Mouse (Mus musculus): ENCODE data around the gene C1ql4. TPM values are rescaled to one million over a fixed set of nuclear protein-coding genes. Genes with fewer than 3 reads are reported as not detected.

C1ql4 gene
- polyA plus RNA-seq, 1 experiment = not detected

GRCm38 (mm10) chr15:99039306-99039705 is 48.3 kb downstream of the C1ql4 start:
- Histone ChIP-seq H3K36me3 (replicated peaks; ENCODE audit: low read length) (peaks cover 50% of the 10 kb centered on the region), H3K9me3 (peaks cover 3% of the 10 kb centered on the region), H3K27me3 (replicated peaks) (peaks cover 13% of the 10 kb centered on the region), H3K4me1 (peaks cover 53% of the 10 kb centered on the region), H3K4me3 (replicated peaks) (no peak overlapping the region)
- no peak for TF ChIP-seq FLI1 (IDR thresholded peaks at IDR 0.05; ENCODE audit: low read length)
- no peak for TF ChIP-seq GATA1 (IDR thresholded peaks at IDR 0.05; ENCODE audit: borderline replicate concordance, low read length)

- no peak overlapping the region for H3K4me3 ChIP-seq (replicated peaks)
These were observed 48.8 kb downstream of the C1ql4 start for GRCm38 (mm10) chr15:99038797-99039196.

GRCm38 (mm10) chr15:99038025-99038424 is 49.6 kb downstream of the C1ql4 start:
- TF ChIP-seq FLI1 (IDR thresholded peaks at IDR 0.05; ENCODE audit: low read length) = no peak
- no peak for TF ChIP-seq GATA1 (IDR thresholded peaks at IDR 0.05; ENCODE audit: borderline replicate concordance, low read length)
- H3K4me1 ChIP-seq = peaks cover 64% of the 10 kb centered on the region

More at GRCm38 (mm10) chr15:99038797-99039196, 48.8 kb downstream of the C1ql4 start:
- peaks cover 52% of the 10 kb centered on the region for H3K36me3 ChIP-seq (replicated peaks; ENCODE audit: low read length)
- H3K27me3 ChIP-seq (replicated peaks) = peaks cover 13% of the 10 kb centered on the region
- TF ChIP-seq GATA1 (IDR thresholded peaks at IDR 0.05; ENCODE audit: borderline replicate concordance, low read length) = no peak
- TF ChIP-seq FLI1 (IDR thresholded peaks at IDR 0.05; ENCODE audit: low read length) = no peak
- H3K4me1 ChIP-seq = peaks cover 56% of the 10 kb centered on the region
- no peaks in the 10 kb centered on the region for H3K9me3 ChIP-seq

GRCm38 (mm10) chr15:99036249-99036905 is 51.2 kb downstream of the C1ql4 start:
- Histone ChIP-seq H3K9me3 (no peaks in the 10 kb centered on the region), H3K4me3 (replicated peaks) (no peak overlapping the region), H3K36me3 (replicated peaks; ENCODE audit: low read length) (peaks cover 63% of the 10 kb centered on the region), H3K27me3 (replicated peaks) (peaks cover 3% of the 10 kb centered on the region), H3K4me1 (peaks cover 73% of the 10 kb centered on the region)
- TF ChIP-seq FLI1 (IDR thresholded peaks at IDR 0.05; ENCODE audit: low read length) (no peak), GATA1 (IDR thresholded peaks at IDR 0.05; ENCODE audit: borderline replicate concordance, low read length) (no peak)

More at GRCm38 (mm10) chr15:99038025-99038424, 49.6 kb downstream of the C1ql4 start:
- peaks cover 13% of the 10 kb centered on the region for H3K27me3 ChIP-seq (replicated peaks)
- H3K36me3 ChIP-seq (replicated peaks; ENCODE audit: low read length) = peaks cover 54% of the 10 kb centered on the region
- no peak overlapping the region for H3K4me3 ChIP-seq (replicated peaks)
- H3K9me3 ChIP-seq = no peaks in the 10 kb centered on the region

GRCm38 (mm10) chr15:99035431-99035830 is 52.2 kb downstream of the C1ql4 start:
- H3K27me3 ChIP-seq (replicated peaks) = no peaks in the 10 kb centered on the region
- TF ChIP-seq FLI1 (IDR thresholded peaks at IDR 0.05; ENCODE audit: low read length) = no peak
- TF ChIP-seq GATA1 (IDR thresholded peaks at IDR 0.05; ENCODE audit: borderline replicate concordance, low read length) = no peak
- H3K4me3 ChIP-seq (replicated peaks) = peak overlapping the region; percentile 11
- H3K36me3 ChIP-seq (replicated peaks; ENCODE audit: low read length) = peaks cover 63% of the 10 kb centered on the region
- no peaks in the 10 kb centered on the region for H3K9me3 ChIP-seq
- peaks cover 69% of the 10 kb centered on the region for H3K4me1 ChIP-seq

Other genes starting within 250 kb of the C1ql4 start
- 11.9 and 17.8 TPM in 2 replicates for gene Kmt2d, start 216.6 kb downstream of the C1ql4 start, polyA plus RNA-seq (2012; ENCODE audit: insufficient read depth, low replicate concordance)
- 0.19 TPM in 1 of 2 replicates, not detected in the other for gene Rhebl1, start 193.3 kb downstream of the C1ql4 start, polyA plus RNA-seq (2012; ENCODE audit: insufficient read depth, low replicate concordance)
- not detected in 2 replicates for gene Dhh, start 189.3 kb downstream of the C1ql4 start, polyA plus RNA-seq (2012; ENCODE audit: insufficient read depth, low replicate concordance)
- 0.87 and 4.8 TPM in 2 replicates for gene Lmbr1l, start 169.6 kb downstream of the C1ql4 start, polyA plus RNA-seq (2012; ENCODE audit: insufficient read depth, low replicate concordance)
- 19.4 and 182 TPM in 2 replicates for gene Tuba1b, start 153.3 kb downstream of the C1ql4 start, polyA plus RNA-seq (2012; ENCODE audit: insufficient read depth, low replicate concordance)
- 2.5 and 169 TPM in 2 replicates for gene Gm49450, start 134.3 kb downstream of the C1ql4 start, polyA plus RNA-seq (2012; ENCODE audit: insufficient read depth, low replicate concordance)
- gene Tuba1a, start 134.1 kb downstream of the C1ql4 start, polyA plus RNA-seq (2012; ENCODE audit: insufficient read depth, low replicate concordance) = 40.3 and 115 TPM in 2 replicates
- 62.0 and 103 TPM in 2 replicates for gene Tuba1c, start 57.9 kb downstream of the C1ql4 start, polyA plus RNA-seq (2012; ENCODE audit: insufficient read depth, low replicate concordance)
- not detected in 2 replicates for gene Prph, start 32.6 kb downstream of the C1ql4 start, polyA plus RNA-seq (2012; ENCODE audit: insufficient read depth, low replicate concordance)
- 27.8 and 75.4 TPM in 2 replicates for gene Troap, start 13.2 kb downstream of the C1ql4 start, polyA plus RNA-seq (2012; ENCODE audit: insufficient read depth, low replicate concordance)
- gene Dnajc22, start 5.4 kb upstream of the C1ql4 start, polyA plus RNA-seq (2012; ENCODE audit: insufficient read depth, low replicate concordance) = not detected in 2 replicates
- gene Spats2, start 38.1 kb upstream of the C1ql4 start, polyA plus RNA-seq (2012; ENCODE audit: insufficient read depth, low replicate concordance) = 5.3 and 8.2 TPM in 2 replicates
- gene Kcnh3, start 137.0 kb upstream of the C1ql4 start, polyA plus RNA-seq (2012; ENCODE audit: insufficient read depth, low replicate concordance) = not detected in 2 replicates
- gene Mcrs1, start 164.1 kb upstream of the C1ql4 start, polyA plus RNA-seq (2012; ENCODE audit: insufficient read depth, low replicate concordance) = 24.2 and 57.0 TPM in 2 replicates
- gene Prpf40b, start 207.3 kb upstream of the C1ql4 start, polyA plus RNA-seq (2012; ENCODE audit: insufficient read depth, low replicate concordance) = 14.7 and 16.8 TPM in 2 replicates
- gene Fam186b, start 208.1 kb upstream of the C1ql4 start, polyA plus RNA-seq (2012; ENCODE audit: insufficient read depth, low replicate concordance) = not detected in 2 replicates